Mouse (Mus musculus) kidney, postnatal 10 days (tissue): ENCODE measurements around the gene Ptprj.
"Not testable (repeated sequence)": the region's sequence is repeated elsewhere in the genome, so short reads cannot be mapped to it uniquely, and the experiment has no call there.

Experiments used
- DNase-seq: peaks from one replicate; pipeline ENCODE4 v3.0.0; 2021; ENCODE audit warnings: mixed read lengths

The Ptprj gene

DNA sequence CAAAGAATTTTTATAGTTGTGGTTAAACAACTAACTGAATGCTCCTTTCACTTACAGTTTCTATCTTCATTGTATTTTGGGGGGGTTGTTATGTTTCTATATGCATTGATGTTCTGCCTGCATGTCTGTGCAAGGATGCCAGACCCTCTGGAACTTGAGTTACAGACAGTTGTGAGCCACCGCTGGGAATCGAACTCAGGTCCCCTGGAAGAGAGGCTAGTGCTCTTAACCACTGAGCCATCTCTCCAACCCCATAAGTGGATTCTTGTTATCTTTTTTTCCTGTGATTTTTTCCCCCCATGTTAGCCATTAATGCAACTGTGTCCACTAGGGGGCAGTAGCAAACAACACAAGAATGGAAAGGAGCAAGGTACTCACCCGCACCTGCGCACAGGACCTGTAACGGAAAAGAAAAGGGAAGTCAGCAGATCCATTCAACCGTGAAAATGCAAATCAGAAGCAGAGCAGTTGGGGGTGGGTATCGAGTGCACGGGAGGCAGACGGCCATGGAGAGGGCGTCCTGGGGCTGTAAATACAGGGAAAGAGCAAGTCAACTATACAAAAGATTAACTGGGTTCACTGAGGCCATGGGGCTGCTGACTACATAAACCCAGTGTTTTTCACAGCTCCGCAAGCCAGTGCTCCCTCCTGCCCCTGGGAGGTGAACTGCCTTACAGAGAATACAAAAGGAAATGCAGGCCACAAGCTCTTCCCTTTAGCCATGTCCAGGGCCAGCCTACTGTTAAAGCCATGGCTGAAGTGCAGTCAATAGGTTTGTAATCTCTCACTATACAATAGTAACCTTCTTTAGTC, 105.6 kb downstream of the Ptprj start:
- DNase-seq: peak; percentile 90

GRCm38 (mm10) chr2:90472701-90473100, 107.7 kb downstream of the Ptprj start:
- no peak for DNase-seq

DNA sequence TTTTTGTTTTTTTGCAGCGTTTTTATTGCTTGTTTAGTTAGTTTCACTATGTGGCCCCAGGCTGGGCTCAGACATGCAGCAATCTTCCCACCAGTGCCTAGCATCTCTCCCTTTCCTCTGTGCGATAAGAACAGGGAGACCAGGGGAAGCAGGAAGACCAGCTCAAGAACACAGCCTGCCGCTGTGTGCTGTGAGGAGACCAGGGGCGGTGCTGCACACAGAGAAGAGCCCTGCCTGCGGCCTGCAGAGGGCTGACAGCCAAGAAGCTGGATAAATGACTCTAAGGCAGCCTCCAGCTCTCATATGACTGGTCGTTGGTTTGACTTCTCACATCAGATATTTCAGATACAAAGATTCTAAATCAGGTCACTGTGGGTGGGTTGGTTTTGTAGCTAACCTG, 110.3 kb downstream of the Ptprj start:
- peak; percentile 42 for DNase-seq

DNA sequence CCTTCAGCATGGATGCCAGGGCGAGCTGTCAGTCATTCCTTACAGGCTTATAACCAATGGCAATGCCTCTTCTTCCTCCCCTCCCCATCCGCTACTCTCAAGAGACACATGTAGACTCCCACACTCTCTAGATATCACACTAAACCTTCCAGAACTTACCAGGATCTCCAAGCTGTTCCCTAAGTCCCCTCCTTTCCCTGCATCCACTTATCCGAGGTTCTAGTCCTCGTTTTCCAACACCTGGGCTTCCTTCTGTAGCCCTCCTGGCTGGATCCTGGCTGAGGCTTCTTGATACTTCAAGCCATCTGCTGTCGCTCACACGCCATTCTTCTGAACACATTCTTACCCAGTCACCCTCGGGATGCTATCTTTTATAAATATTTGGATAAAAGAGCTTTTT, 114.0 kb downstream of the Ptprj start:
- no peak for DNase-seq

DNA sequence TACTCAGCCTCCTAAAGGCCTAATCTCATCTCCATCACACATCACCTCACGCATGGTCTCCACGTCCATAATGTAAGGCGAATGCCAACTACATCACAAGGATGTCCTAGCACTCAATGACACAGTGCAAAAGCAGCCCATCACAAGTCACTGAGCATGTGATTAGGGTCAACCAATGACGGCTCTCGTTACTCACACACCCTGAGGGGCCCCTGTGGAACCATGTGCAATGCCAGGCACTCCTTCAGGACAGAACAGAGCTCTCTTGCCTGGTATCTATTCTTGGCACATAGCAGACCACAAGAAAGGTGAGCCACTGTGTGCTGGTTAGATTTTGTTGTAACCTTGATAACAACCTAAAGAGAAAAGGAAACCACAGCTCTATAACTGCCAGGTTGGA, 116.7 kb downstream of the Ptprj start:
- DNase-seq: no peak

DNA sequence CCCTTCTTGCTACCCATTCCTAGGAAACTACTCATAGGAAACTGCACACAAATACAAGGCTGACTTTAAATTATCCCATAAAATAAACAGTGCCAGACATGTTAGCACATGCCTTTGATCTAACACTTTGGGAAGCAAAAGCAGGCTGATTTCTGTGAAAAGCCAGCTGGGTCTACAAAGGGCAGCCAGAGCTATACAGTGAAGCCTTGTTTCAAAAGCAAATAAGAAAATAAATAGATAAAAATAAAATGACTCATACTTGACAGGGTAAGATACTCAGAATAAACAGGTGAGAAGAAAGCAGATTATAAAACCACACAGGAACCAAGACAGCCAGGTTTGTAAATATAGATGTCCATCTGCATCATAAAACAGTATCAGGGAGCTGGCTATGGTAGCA, 118.2 kb downstream of the Ptprj start:
- no peak for DNase-seq

DNA sequence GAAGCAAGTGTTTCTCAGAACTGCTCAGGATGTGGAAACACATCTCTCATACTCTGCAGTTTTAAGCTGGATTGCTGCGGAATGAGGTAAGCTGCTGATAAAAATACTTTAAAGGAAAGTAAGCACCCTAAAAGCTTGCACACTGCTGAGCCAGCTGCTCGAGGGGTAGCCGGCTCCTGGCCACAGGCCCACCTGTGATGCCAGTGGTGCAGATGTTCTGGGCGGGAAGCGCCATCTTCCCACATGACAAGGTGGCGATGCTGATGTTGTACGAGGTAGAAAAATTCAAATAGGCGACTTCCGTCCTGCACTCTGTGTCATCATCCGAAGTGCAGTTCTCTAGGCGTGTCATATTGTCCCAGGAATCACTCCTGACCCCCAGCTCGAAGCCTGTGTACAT, 122.5 kb downstream of the Ptprj start:
- DNase-seq: no peak

DNA sequence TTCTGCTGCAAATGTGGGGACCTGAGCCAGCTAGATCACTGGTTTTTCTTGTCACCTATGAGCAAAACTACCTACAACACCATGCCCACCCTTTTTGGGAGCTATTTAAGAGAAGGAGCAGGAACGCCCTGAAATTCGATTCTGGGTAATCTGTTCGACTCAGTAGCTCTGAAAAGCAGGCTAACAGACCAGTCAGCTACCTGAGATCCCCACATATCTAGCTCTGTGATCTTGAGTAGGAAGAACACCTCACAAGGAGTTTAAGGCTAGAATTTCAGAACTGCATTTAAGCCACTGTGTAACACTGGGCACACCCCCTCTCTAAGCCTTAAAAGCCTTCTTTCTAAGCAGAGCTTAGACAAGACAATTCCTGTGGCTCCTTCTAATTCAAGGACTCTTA, 128.1 kb downstream of the Ptprj start:
- no peak for DNase-seq

- DNase-seq: no peak
Observed at GRCm38 (mm10) chr2:90448967-90449740, 131.3 kb downstream of the Ptprj start.

DNA sequence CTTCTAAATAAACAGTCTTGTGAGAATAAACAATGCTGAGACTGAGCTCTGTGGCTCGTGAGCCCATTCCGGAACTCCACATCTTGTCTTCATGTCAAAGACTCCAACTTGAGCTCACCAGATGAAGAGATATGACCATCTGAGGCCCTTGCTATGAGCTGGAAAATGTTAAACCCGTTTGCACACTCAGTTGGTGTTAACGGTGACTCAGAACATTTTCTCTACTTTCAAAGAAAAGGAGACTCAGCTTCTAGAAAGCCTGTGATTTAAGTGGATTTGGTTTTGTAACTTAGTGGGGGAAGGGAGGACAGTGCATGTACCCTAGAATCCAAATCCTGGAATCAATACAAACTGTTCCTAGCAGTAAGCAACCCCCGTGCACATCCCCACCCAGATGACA, 136.6 kb downstream of the Ptprj start:
- no peak for DNase-seq

GRCm38 (mm10) chr2:90441811-90442210, 138.6 kb downstream of the Ptprj start:
- DNase-seq: not testable (repeated sequence)

GRCm38 (mm10) chr2:90440169-90440568, 140.3 kb downstream of the Ptprj start:
- not testable (repeated sequence) for DNase-seq

- DNase-seq: not testable (repeated sequence)
Observed at GRCm38 (mm10) chr2:90437453-90437852, 143.0 kb downstream of the Ptprj start.

- not testable (repeated sequence) for DNase-seq
Observed at GRCm38 (mm10) chr2:90429782-90430181, 150.7 kb downstream of the Ptprj start.

DNA sequence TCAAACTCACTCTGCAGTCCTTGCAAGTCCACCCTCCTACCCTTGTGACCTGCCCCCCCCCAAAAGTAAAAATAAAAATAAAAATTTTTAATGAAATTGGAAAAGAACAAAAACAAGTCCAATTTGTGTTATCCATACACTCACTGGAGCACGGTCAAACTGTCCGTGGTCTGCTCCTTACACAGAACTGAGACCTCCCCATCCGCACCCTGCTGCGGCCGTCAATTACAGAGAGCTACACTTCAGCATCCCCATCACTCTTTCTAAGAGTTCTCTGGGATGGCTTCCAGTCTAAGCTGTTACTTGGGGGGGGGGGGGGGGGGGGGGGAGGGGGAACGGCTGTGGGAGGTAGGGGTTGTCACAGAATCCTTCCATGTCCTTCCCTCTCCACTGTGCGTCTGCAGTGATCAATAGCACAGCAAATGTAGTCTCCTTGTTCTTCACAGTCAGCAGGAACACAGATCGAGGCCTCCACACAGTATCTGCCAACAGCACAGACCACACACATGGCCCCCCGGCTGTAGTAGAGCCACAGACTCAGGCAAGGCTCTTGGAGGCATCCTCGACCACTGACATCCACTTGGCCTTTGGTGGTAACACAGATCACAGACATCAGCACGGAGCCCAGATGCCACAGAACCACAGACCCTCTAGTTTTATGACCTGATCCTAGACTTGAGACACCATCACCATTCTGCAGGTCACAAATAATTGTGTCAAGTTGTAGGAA, 151.3 kb downstream of the Ptprj start:
- DNase-seq: not testable (repeated sequence)

GRCm38 (mm10) chr2:90424937-90425336, 155.5 kb downstream of the Ptprj start:
- not testable (repeated sequence) for DNase-seq

- not testable (repeated sequence) for DNase-seq
Observed at GRCm38 (mm10) chr2:90422282-90422681, 158.2 kb downstream of the Ptprj start.

- DNase-seq: peak; percentile 9
Observed at GRCm38 (mm10) chr2:90414110-90414821, 166.2 kb downstream of the Ptprj start.

DNA sequence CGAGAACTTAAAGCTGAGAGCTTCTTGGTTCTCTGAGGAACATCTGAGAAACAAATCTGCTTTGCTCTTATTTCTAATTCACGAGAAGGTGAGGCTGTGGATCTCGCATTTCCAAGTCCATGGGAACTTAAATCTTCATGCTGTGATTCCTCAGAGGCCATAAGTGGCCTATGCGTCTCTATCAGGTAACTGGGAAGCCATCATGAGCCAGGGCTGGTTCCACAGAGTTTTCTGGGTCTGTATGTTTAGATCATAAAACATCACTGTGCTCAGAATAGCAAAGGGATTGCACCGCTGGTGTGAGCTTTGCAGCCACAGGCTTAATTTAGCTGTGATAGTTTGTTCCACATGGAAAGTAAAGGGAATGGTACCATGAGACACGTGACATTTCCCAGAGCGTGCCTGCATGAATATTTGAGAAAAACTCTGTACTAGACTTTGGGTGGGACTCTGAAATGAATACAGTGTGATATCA, 181.8 kb downstream of the Ptprj start, which contains the start of gene Olfr1274-ps:
Olfr1274-ps (plus strand) TSS at position 51 of the 475 bp plus-strand sequence.
- DNase-seq: not testable (repeated sequence)
